Mouse (Mus musculus) urinary bladder, postnatal 14 days (tissue): ENCODE measurements around the gene Hsf2bp.
"Not testable (repeated sequence)": the region's sequence is repeated elsewhere in the genome, so short reads cannot be mapped to it uniquely, and the experiment has no call there.

Experiments used
- DNase-seq: peaks from one replicate; pipeline ENCODE4 v3.0.0; 2021; ENCODE audit warnings: low spot score

The Hsf2bp gene

DNA sequence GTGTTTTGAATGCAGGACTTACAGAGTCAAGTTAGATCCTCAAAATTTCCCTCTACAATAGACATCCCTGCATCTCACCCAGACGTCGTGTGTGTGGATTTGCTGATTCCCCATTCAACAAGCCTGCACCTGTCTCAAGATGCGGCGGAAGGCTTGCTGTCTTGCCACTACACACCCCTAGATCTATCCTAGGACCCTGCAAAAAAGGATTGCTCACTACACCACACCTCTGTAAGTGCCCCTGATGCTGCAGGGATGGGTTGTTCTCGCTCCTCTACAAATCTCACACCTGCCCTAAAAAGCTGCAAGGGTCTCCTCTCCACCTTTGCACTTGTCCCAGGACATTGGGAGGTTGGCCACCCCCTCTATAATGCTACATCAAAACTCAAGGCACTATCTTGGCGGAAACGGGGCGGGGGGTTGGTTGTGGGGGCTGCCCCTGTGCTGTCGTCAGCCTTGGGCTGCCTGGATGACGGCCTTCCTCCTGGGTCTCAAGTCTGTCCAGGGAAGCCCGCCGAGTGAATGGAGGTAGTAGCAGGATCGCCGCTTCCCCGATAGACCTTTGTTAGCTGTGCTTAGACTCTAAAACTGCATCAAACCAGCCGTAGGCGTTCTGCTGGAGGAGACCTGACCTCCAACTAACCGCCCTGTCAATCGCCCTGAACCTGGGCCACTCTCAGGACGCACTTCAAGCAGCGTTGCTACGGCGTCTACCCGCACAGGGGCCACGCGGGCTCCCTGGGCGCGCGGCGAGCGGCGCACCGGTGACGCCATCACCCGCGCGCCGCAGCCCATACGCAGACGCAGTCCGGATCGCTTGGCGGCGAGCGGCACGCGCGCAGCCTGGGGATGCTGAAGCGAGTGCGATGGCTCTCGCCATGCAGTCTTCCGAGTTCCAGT is at the start of gene Hsf2bp, which contains the start of gene Rrp1b:
TSS of gene Hsf2bp (minus strand) at position 741 of the 900 bp plus-strand sequence.
TSS of gene Rrp1b (plus strand) at position 492 of the 900 bp plus-strand sequence.
- DNase-seq, result peak; percentile 74

DNA sequence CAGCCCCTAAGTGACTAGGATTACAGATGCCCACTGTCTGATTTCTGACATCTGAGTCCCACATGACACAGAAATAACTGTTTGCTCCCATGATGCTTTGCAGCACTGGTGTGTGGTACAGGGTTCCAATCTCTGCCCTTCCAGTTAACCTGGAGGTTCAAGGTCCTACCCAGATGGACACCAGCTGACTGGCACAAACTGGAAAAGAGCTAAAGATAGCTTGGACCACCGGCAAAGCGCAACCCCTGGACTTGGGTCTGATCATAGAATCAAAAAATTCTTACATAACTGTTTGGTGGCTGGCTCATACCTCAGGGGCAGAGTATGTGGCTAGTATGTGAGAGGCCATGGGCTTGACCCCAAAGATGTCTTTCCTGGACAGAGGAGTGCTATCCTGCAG is 47.2 kb upstream of the Hsf2bp start:
- DNase-seq, result no peak

DNA sequence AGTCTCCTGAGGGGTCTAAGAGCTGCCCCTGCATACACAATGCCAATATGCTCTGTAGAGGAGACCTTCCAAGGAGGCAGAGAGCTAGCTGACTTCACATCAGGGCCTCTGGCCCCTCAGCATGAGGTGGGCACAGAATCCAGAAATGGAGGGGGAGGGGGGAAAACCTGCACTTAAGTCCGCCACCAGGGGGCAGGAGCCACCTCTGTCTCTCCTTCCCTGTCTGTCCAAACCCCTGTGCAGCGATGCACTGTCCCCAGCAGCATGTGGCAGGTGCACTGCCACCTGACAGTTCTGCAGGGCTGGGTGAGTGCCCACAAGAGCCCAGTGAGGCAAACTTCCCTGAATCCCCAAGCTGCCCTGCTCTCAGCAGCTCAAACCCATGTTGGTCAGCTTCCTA is 39.0 kb upstream of the Hsf2bp start:
- DNase-seq, result peak; percentile 45

DNA sequence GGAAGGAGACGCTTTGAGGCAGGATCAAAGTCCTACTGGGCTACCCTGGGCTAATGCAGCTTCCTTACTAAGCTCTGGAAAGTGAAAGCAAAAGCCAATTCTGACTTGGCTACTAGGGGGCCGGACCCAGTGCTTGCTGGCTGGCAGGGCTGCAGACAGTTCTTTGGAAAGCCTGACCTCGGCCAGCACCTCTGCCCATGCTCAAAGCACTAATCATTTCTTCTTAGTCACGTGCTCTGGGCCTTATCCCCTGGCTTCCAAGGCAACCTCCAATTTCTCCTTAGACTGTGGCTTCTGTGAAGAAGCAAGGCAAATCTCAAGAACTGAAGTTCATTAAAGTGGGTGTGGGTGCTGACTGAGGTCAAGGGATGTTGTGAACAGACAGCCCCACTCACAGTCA is 38.5 kb upstream of the Hsf2bp start:
- no peak for DNase-seq

DNA sequence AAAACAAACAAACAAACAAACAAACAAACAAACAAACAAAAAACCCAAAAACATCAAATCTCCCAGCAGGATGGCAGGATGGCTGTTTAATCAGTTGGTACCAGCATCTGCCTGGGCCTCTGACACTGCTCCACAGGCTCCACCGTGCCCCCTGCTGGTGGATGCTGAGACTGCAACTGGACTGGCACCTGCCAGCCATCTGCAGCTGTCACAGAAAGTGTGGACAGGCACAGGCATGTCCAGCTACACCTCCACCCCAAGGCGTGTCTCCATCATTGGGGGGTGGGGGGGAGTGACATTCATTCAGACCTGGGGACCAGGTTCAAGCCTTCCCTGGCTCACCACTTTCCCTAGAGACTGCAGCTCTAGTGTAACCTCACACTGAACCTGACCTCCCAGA is 37.2 kb upstream of the Hsf2bp start:
- DNase-seq, result peak; percentile 90

DNA sequence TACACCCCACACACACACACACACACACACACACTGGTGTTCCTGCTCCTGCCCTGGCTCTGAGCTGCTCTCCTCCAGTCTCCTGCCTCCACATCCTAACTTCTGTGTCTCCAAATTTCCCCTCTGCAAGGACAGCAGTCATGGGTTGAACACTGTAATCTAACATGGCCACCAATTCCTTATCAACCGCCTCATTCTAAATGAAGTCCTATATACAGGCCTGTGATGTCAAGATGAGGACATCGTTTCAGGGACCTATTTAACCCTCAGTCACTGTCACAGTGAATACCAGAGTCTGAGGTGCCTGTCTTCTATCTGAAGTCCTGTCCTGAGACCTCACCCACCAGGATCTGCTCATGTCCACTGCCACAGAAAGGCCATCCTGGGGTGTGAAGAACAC is 32.7 kb upstream of the Hsf2bp start:
- no peak for DNase-seq

DNA sequence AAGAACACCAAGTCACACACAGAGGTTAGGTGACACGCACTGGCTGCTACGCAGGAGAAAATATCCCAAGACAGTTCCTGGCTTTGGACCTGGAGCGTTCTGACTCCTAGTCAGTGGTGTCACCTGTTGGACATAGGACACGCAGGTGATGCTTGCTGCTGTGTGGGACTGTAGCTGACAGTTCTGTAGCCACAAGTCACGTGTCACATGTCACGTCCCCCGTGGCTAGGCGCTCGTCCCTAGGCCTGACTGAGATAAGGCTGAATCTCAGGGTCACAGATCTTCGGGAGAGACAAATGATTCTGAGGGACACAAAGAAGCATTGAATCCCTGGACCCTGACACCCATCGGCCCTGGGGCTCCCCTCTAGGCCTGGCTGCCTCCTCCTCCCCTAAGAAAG is 32.2 kb upstream of the Hsf2bp start:
- DNase-seq, result no peak

DNA sequence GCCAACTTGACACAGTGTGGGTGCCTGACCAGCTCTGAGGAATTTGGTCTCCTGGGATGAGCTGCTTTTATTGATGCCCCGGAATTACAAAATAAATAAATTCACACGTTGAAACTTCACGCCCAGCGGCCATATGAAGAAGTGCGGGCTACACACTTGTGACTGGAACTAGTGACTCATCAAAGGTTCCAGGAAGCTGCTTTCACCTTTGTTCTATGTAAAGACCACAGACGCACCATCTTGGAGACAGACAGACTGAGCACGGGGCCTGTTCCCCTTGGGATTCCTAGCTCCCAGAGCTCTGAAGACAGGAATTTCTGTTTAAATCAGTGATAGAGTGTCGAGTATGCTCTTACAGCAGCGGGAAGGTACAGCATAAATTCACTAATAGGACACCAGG is 31.4 kb upstream of the Hsf2bp start:
- DNase-seq, result no peak

DNA sequence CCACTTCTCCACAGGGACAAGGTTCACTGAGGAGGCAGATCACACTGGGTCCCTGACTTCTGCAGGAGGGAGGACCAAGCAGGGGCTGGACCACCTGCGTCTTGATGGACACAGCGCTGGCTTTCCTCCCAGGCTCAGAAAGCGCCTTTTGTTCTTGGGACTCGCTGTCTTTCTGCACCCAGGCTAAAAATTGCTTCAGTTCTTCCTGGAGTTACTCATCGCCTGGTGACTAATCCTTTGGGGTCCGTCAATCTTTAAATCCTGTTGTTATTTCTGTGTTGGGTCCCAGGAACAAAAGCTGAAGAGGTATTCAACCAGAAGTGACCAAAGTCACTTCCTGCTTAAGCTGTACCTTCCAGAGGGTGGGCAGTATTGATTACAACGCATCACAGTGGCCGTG is 28.6 kb upstream of the Hsf2bp start:
- DNase-seq, result not testable (repeated sequence)

DNA sequence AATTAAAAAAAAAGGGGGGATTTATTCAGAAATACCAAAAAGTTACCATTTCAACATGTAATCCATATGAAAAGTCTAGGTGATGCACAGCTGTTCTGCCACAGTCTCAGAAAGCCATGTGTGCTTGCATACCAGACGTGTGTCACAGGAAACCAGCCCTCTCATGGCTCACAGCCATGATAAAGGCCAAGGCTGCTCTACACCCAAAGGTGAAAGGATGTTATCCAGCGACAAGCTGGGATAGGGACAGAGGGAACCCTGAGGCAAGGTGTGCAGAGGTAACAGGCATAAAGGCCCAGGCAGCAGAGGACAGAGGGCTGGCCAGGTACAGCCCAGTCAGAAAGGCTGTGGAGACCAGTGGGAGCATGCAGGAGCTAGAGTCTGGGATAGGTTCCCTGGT is 27.5 kb upstream of the Hsf2bp start:
- DNase-seq, result no peak

DNA sequence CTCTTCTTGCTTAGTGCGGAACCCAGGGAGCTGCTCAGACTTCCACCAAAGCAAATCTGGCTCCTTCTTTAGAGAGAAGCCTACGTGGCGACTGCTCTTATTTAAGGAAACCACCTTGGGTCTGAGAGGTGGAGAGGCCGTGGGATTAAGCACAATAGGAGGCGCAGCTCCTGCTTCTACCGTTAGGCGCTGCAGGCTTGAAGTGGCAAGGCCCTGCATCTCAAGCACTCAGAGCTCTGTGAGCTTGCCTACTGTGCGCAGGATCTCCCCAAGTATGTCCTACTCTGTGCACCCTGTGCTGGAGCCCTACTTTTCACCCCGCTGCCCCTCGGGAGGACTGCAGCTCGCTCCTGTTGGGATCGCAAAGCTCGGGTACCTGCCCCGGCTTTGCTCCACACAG is 25.1 kb upstream of the Hsf2bp start:
- no peak for DNase-seq

DNA sequence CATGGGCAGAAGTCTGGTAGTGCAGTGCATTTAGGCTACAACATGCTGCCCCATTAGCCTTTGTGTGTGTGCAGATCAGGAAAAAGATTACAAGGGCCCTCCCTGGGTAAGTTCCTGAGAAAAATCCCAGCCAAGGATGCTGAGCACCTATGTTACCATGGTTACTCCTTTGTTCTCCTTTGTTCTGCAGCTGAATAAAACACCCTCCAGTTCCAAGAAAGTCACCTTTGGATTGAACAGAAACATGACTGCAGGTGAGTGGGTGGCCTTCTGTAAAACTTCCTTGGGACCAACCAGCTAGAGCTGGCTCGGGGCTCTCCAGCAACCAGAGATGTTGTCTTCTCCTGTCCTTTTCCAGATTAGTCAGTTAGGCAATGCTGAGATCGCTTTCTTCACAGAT is 22.9 kb upstream of the Hsf2bp start:
- no peak for DNase-seq

DNA sequence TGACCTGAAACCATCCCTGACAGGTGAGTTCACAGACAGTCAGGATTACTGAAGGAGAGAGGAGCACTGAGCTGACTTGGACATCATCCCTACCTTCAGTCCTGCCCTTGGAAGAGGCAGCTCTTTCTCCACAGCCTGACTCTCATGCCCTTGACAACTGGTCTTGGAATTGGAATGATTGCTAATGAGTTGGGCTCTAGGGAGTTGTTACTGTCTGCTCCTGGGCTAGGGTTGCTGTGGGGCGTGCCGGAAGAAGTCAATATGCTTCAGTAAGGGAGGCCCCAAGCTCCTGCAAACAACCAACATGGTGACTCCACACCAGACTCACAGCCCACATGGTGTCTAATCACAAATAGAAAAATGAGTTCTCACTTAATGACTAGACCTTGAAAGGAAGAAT is 21.7 kb upstream of the Hsf2bp start:
- no peak for DNase-seq

DNA sequence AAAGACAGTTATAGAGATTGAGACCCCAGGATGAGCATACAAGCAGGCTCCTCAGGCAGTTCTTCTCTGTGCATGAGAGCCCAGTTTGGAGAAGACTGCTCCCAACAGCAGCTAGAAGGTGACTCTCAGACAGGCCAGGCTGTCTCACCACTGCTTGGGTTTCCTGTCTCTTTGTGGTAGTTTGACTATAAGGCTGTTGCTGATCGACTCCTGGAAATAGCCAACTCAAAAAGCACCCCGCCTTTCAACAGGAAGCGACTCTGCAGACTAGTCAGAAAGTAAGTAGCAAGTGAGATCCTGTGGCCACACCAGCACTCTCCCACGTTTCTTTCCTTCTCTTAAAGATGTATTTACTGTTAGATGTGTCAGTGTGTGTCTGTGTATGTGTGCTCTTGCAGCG is 17.5 kb upstream of the Hsf2bp start:
- DNase-seq, result no peak

DNA sequence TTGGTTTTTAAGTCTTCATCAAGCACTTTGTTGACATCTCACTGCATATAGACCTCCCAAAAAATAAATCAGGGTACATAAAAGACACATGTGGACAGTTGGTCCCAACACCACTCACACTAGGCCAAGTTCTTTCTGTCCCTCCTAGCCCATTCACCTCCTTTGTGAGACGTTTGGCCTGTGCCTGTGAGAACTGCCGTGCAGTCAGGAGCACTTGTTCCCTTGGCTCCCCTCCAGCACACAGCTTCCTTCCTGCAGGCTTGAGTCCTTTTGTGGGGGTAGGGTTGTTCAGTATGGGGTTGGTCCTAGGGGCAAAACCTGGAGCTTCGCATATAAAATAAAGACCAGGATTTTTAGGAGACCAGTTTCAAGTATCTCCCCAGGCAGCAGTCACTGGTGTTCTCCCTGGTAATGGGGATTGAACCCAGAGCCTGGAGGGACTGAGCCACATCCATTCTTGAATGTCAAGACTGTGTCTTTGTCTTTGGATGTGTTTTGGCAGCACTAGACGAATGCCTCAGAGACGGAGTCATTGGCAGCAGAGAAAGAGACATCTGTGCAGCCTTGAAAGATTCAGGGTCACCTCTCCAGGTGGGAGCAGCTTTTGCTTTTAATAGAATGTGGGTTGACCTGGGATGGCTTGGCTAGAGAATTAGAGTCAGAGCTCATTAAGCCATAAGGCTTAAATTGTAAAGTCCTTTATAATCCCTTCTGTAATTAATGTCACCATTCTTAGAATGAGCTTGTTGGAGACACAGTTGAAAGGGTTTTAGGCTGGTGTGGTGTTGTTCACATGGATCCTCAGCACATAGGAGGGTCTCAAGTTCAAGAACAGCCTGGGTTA is 16.3 kb upstream of the Hsf2bp start:
- DNase-seq, result no peak

DNA sequence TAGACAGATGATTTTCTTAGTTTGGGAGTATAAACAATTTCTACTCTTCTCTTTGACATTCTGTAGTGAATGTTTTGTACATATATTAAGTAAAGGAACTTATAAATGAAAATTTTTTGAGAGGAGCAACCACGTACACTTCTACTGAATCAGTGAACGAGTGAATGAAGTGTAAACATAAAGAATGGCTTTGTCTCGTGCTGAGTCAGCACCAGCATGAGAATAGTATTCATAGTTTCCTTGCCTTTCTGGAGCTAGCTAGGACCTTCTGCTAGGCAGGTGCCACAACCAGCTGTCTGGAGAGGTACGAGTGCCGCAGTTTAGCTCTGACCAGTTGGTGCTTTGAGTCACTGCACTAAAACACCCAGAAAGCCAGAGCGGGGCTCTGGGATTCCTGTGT is 14.5 kb upstream of the Hsf2bp start:
- DNase-seq, result no peak

DNA sequence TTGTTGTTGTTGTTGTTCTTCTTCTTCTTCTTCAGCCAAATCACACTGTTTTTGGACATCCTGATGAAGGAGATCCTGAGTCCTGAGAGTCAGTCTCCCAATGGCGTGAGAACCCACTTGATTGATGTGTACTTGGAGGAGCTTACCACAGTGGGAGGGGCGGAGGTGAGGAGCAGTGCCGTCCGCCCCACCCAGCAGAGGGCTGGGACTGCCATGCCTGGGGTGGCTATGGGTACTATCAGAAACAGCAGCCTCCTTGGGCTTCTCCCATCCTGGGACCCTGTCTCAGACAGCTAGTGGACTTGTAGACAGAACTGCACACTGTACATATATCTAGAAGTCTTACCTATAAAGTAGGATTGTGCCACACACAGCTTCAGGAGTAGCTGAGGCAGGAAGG is 13.8 kb upstream of the Hsf2bp start:
- DNase-seq, result no peak

DNA sequence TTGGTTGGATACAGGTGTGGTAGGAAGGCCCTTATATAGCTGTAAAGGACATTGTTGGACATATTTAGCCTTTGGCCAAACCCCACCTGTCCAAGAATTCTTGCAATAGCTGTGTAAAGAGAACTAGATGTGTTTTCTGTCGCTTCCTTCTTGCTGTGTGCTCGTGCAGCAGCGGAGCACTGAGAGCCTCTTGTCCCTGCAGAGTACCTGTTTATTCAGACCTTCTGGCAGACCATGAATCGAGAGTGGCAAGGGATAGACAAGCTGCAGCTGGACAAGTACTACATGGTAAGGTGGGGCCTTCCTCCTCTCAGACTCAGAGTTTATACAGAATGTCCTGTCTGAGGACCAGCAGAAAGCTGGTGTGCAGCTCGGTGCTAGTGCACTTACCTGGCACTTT is 12.2 kb upstream of the Hsf2bp start:
- no peak for DNase-seq

DNA sequence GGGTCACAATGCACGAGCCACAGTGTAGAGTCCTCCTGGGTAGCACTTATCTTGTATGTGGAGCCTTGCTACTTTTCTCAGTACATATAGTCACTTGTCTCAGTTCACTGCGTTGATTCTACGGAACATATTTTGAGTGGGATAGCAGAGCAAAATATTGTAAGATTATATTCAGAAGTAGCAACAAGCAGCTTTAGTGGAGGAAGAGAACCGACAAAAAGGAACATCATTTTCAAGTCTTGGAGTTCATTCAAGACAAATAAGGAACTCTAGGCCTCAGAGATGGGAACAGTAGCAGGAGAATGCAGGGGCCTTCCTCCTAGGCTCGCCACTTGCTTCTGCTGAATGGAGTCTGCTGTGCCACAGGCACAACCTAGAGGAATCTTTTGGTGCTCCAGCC is 10.4 kb upstream of the Hsf2bp start:
- DNase-seq, result no peak

DNA sequence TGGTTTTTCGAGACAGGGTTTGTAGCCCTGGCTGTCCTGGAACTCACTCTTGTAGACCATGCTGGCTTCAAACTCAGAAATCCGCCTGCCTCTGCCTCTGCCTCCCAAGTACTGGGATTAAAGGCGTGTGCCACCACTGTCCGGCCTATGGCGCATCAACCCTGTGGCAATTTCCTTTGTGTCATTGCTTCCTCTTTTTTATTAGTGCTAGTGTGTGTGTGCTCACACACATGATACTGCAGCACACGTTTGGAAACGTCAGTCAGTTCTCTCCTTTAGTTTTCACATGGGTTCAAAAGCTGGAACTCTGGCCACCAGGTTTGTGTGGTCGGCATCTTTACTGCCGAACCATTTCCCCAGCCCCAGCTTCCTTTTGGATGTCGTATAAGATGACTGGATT is 4.1 kb upstream of the Hsf2bp start:
- no peak for DNase-seq

DNA sequence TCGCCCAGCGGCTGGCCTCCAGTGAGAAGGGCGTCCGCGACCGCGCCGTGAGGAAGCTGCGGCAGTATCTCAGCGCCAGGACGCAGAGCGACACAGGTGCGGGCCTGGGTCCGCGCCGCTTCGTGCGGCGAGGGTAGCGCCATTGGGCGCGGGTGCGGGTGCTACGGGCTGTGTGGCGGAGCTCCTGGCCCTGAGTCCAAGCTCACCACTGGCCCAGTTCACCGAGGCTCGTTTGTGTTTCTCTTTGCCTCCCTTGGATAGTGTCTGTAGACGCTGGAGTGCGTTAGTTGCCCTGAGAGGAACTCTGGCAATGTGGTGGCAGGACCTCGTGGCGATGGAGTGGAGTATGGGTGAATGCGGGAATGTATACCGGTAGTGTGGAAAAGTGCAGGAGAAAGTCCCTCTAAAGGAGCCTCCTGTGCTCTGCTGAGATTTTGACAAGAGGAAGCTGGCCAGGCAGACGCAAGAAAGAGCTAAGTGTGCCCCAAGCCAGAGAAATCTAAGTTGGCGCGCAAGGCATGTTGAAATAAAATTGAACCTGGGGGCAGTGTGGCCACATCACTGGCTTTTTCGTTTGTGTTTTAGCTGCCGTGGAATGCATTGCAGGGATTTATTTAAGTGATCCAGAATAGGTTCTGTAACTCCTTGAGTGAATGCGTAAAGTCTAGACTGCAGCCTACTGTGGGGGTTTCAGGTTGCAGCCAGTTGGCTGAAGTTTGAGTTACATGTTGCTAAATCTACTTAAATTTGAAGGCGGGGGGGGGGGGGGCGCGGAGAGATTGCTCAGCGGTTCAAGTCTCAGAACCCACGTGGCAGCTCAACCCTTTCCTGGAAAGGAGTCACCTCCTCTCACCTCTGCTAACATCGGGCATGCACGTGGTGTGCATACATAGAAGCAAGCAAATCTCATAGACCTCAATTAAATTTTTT is 625 bp upstream of the Hsf2bp start:
- no peak for DNase-seq

DNA sequence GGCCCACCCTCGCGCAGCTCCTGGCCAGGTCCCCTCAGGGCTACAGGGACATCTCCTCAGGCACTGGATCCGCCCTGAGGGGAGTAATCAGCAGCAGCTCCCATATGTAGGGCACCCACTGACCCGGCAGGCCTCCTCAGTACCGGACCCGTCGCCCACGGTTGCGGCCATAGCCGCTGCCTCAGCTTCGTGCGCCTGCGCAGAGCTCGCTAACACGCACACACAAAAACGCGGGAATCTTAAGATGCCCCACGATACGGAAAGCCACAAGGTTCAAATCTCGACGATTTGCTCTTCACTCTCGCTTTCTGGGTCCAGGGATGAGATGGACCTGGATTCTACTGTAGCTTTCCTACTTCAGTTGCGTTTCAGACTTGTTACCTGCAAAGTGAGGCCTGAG is 1.8 kb downstream of the Hsf2bp start:
- no peak for DNase-seq
